Mouse (Mus musculus): Measurements from ENCODE around the gene 1700034I23Rik.
"Not testable (repeated sequence)": the region's sequence is repeated elsewhere in the genome, so short reads cannot be mapped to it uniquely, and the experiment has no call there.

Gene 1700034I23Rik

GRCm38 (mm10) chr3:40902443-40902842, at the start of gene 1700034I23Rik:
Gene 1700034I23Rik, minus strand, starts transcription at chr3:40902543.
- in situ Hi-C loops (cut with MboI): not testable (repeated sequence)

GRCm38 (mm10) chr3:40951365-40951764, 49.0 kb upstream of the 1700034I23Rik start:
- in situ Hi-C loops (cut with MboI): no loop called here

GRCm38 (mm10) chr3:40950601-40951201, 48.4 kb upstream of the 1700034I23Rik start:
- in situ Hi-C loops (cut with MboI): no loop called here

DNA sequence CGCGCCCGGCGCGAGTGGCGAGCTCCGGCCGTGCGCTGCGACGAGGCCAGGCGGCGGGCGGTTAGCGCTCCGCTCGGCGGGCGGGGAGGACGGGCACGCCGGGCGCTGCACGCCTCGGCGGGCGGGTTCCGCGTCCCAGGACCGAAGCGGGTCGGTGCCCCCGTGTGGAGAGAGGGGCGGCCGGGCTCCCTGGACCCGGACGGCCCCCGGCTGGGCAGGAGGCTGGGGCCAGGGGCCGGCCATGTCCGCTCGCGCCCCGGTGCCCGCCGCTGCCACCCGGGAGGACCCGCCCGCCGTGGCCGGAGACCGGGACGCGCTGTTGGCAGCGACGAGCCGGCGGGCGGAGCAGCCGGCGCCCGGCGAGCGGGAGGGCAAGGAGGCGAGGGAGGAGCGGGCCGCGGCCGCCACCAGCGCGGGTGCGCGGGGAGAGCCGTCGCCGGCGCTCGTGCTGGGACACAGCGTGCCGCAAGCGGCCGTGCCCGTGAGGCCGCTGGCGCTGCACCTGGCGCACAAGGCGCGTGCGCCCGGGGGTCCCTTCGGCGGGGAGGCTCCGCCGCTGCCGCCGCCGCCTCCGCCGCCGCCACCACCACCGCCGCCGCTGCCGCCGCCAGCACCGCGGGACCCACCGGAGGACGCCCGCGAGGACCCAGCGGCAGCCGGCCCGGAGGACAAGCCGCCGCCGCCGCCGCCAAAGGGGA, 47.7 kb upstream of the 1700034I23Rik start:
- in situ Hi-C loops (cut with MboI): no loop called here

GRCm38 (mm10) chr3:40949170-40949902, 47.0 kb upstream of the 1700034I23Rik start, which contains the start of gene Larp1b:
Gene Larp1b, plus strand, starts transcription at chr3:40949828.
- in situ Hi-C loops (cut with MboI): no loop called here

DNA sequence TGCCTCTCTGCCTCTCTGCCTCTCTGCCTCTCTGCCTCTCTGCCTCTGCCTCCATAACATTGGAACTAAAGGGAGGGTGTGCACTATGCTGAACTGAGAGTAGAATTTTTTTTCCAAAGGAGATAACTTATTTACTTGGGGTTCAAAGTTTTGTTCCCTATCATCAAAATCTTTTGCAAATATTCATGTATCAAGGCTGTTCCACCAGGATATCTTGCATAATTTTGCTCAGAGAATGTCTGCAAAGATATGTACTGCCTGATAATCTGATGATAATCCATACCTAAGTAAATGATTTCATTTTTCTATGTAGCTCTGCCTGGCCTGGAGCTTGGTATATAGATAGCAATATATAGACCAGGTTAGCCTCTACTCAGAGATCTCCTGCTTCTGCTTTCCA, 36.7 kb upstream of the 1700034I23Rik start:
- in situ Hi-C loops (cut with MboI): no loop called here

DNA sequence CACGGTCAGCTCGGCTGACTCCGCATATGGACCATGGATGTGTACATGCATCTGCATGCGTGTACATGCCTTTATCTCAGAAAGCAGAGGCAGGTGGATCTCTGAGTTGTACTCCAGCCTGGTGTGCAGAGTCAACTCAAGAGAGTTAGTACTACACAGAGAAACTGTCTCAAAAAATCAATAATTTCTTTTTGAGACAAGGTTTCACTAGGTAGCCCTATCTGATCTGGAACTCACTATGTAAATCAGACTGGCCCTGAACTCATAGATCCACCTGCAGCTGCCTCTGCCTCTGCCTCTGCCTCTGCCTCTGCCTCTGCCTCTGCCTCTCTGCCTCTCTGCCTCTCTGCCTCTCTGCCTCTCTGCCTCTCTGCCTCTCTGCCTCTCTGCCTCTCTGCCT, 36.2 kb upstream of the 1700034I23Rik start:
- in situ Hi-C loops (cut with MboI): no loop called here

- in situ Hi-C loops (cut with MboI): no loop called here
These were observed 35.8 kb upstream of the 1700034I23Rik start for GRCm38 (mm10) chr3:40938189-40938588.

GRCm38 (mm10) chr3:40894336-40894735, 8.0 kb downstream of the 1700034I23Rik start:
- in situ Hi-C loops (cut with MboI): not testable (repeated sequence)

DNA sequence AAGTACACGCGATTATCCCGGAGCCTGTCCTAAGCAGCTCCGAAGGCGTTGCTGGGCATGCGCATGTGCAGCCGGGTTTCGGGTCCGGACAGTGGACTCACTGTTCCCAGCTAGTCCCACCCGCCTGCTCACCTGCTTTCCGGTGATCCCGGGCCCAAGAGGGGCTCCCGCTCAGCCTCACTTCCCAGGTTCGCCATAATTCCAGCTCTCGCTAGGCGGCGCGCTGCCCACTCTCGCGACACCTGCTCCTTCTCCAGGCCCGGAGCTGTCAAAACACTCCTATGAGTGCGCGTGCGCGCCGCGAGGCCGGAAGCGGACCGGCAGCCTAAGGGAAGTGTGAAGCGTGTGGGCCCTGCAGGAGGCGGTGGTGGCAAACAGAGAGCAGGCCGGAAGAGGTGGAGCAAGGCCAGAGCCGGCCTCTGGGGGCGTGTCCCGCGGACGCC, 8.5 kb downstream of the 1700034I23Rik start:
- in situ Hi-C loops (cut with MboI): not testable (repeated sequence)

GRCm38 (mm10) chr3:40853123-40853738, 49.1 kb downstream of the 1700034I23Rik start:
- in situ Hi-C loops (cut with MboI): not testable (repeated sequence)
